Mouse (Mus musculus) liver, embryonic 12.5 days (tissue): Measurements from ENCODE around the gene Apol6. TPM values are rescaled to one million over a fixed set of nuclear protein-coding genes. Genes with fewer than 3 reads are reported as not detected.

Source experiments
- ATAC-seq: fragments of 200-750 bp; cut with Nextera tagmentation; 2 replicates; pipeline ENCODE4 v1.8.0; 2017; ENCODE audit warnings: moderate number of reproducible peaks, mild to moderate bottlenecking, moderate library complexity
- H3K27ac ChIP-seq: fragments of 300-500 bp; sonication (generic); 2 replicates; pipeline ENCODE4 v1.5.1; 2016; ENCODE audit warnings: mild to moderate bottlenecking
- H3K27me3 ChIP-seq: fragments of 300-500 bp; sonication (generic); replicated peaks from 2 replicates; pipeline ENCODE4 v1.6.1; 2016; ENCODE audit warnings: mild to moderate bottlenecking, moderate library complexity
- H3K36me3 ChIP-seq: fragments of 300-500 bp; sonication (generic); 2 replicates; pipeline ENCODE4 v1.6.1; 2016; ENCODE audit warnings: mild to moderate bottlenecking, moderate library complexity
- H3K4me1 ChIP-seq: fragments of 300-500 bp; sonication (generic); 2 replicates; pipeline ENCODE4 v1.6.1; 2016
- H3K4me2 ChIP-seq: fragments of 300-500 bp; sonication (generic); 2 replicates; pipeline ENCODE4 v1.6.1; 2016; ENCODE audit warnings: mild to moderate bottlenecking, moderate library complexity
- H3K4me3 ChIP-seq: fragments of 300-500 bp; sonication (generic); 2 replicates; pipeline ENCODE4 v1.5.1; 2016; ENCODE audit warnings: mild to moderate bottlenecking, moderate library complexity
- H3K9ac ChIP-seq: fragments of 300-500 bp; sonication (generic); 2 replicates; pipeline ENCODE4 v1.6.1; 2016; ENCODE audit warnings: mild to moderate bottlenecking, moderate library complexity
- H3K9me3 ChIP-seq: fragments of 300-500 bp; sonication (generic); replicated peaks from 2 replicates; pipeline ENCODE4 v1.6.1; 2016; ENCODE audit warnings: mild to moderate bottlenecking, moderate library complexity
- WGBS: fragments of 180-500 bp; shearing (Covaris S2); methylation state at CpG from one replicate; pipeline ENCODE4 v1.1.7; 2016; ENCODE audit not compliant: insufficient replicate concordance; 5-methylcytosine and 5-hydroxymethylcytosine counted together
- polyA plus RNA-seq: library from polyadenylated mRNA; unstranded; fragments of >200 nt; fragmentation: Nextera tagmentation; extraction: Ambion mirVana; gene quantifications from 2 replicates; pipeline ENCODE4 v1.2.1, GENCODE M21; 2016

The Apol6 gene
- polyA plus RNA-seq, 1 experiment from 2014 or later: 0.25 TPM

DNA sequence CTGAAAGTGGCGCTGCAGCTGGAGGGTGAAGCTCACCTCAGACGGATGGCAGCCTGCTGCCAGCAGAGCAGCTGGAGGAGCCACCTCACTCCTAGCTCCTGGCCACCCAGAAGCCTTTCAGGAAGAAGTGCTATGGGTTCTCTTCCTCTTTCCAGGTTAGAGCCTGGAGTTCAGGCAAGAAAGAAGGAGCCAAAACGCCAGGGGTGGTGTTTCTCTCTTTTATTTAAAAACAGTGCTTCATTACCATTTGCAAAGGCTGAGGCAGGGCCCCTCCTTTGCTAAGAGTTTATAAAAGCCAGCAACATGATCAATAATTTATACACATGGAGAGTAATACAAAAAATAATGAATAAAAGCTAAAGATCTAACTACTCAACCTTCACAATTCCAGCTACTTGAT is 34.3 kb downstream of the Apol6 start:
- H3K4me2 ChIP-seq: no peak overlapping the region
- H3K9me3 ChIP-seq: no peaks in the 10 kb centered on the region
- H3K4me3 ChIP-seq: no peak overlapping the region
- no peaks in the 10 kb centered on the region for H3K27me3 ChIP-seq
- 55% methylated on average over 3 of the region's 3 CpGs for WGBS
- no peak overlapping the region for H3K27ac ChIP-seq
- no peak for ATAC-seq
- H3K9ac ChIP-seq: no peak overlapping the region
- H3K4me1 ChIP-seq: no peaks in the 10 kb centered on the region
- peaks cover 32% of the 10 kb centered on the region for H3K36me3 ChIP-seq

DNA sequence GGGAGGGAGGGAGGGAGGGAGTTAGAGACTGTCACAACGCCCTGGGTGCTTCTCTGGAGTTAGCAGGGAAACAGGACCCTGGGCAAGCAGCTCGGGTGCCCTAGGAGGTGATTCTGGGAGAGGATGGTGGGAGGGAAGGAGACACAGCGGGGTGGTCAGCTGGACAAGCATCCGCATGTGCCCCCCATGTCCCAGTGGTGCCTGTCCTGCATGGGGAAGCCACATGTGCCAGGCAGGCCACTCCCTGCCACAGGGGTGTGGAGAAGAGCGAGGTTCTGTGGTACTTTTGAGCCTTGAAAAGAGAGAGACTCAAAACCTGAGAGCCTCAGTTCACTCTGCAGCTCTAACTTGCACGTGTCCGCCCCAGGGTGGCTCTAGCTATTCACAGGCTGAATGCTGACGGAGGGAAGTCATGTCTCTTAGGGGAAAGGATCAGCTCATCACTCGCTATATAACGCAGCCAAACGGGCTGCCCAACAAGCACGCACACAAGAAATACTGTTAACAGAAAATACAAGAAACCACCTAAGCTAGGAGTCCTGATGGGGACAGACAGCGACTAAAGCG is 34.8 kb downstream of the Apol6 start:
- H3K4me2 ChIP-seq: no peak overlapping the region
- H3K27ac ChIP-seq: no peak overlapping the region
- no peaks in the 10 kb centered on the region for H3K27me3 ChIP-seq
- H3K9ac ChIP-seq: no peak overlapping the region
- H3K36me3 ChIP-seq: peaks cover 33% of the 10 kb centered on the region
- WGBS: 71% methylated on average over 14 of the region's 14 CpGs
- H3K4me1 ChIP-seq: no peaks in the 10 kb centered on the region
- H3K9me3 ChIP-seq: no peaks in the 10 kb centered on the region
- no peak for ATAC-seq
- H3K4me3 ChIP-seq: no peak overlapping the region

DNA sequence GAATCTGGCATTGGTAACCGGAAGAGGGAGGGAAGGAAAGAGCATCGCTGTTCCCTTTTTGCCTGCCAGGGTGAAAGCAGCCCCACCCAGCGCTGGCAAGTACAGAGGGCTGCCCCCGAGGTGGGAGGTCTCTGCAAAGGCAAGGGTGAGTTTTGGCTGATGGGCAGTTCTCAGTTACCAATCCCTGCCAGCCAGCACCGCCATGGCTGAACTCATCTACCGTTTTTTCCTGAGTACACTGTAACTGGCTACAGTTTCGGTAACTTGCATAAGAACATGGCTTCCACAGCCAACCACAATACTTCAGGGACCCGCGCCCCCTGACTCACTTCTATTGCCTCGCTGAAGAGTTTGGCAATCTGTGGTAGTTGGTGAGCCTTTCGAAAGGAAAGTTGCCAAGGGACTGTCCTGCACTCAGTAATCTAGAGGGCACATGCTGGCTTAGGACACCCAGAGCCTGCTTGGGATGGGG is 35.4 kb downstream of the Apol6 start:
- WGBS: 79% methylated on average over 11 of the region's 11 CpGs
- Histone ChIP-seq H3K9me3 (no peaks in the 10 kb centered on the region), H3K4me1 (no peaks in the 10 kb centered on the region), H3K27me3 (no peaks in the 10 kb centered on the region), H3K4me2 (no peak overlapping the region), H3K36me3 (peaks cover 37% of the 10 kb centered on the region), H3K4me3 (no peak overlapping the region), H3K9ac (no peak overlapping the region), H3K27ac (no peak overlapping the region)
- ATAC-seq: no peak

DNA sequence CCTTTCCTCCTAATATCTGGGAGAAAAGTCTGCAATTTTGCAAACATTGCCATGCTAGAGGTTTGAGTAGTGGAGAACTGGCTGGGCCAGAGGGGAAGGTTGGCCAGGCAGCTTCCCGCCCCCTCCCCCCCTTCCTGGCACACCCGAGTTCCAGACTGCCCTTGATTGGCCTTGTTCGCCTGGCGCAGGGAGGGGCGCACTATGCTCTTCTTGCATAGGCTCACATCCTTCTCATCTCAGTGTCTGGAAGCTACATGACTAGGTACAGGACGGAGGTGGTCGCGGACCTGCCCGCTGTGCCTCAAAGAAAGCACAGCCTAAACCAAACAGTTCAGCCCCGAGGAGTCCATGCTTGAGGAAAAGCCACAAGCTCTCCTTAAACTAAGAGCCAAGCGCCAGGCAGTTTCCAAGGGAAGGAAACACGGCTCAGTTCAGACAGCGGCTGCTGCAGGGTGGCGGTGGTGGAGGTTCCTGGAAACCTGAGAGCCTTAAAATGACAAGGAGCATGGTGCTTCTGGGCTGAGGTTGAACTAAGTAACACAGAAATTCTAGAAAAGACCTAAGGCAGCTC is 36.2 kb downstream of the Apol6 start:
- H3K27ac ChIP-seq: no peak overlapping the region
- H3K4me3 ChIP-seq: no peak overlapping the region
- no peak for ATAC-seq
- H3K9ac ChIP-seq: no peak overlapping the region
- no peaks in the 10 kb centered on the region for H3K27me3 ChIP-seq
- H3K9me3 ChIP-seq: no peaks in the 10 kb centered on the region
- 71% methylated on average over 14 of the region's 14 CpGs for WGBS
- no peaks in the 10 kb centered on the region for H3K4me1 ChIP-seq
- no peak overlapping the region for H3K4me2 ChIP-seq
- peaks cover 42% of the 10 kb centered on the region for H3K36me3 ChIP-seq

DNA sequence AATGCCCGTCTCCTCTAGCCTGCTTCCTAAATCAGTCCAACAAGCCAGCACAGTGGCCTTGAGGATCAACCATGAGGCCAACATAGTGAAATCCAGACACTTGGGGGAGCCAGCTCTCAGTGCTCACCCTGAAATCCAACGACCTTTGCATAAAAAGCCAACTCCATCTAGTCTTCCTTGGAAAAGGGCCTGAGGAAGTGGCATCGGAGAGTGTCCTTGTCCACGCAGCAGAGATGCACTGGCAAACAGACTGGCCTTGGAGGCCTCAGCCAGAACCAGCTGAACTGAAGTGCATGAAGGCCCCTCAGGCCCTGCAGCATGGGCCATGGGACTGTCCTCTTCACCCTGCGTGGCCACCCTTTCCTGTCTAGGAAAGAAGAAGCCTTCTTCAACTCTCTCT is 36.9 kb downstream of the Apol6 start:
- H3K4me1 ChIP-seq: no peaks in the 10 kb centered on the region
- whole genome bisulfite sequencing: 72% methylated on average over 5 of the region's 5 CpGs
- no peaks in the 10 kb centered on the region for H3K9me3 ChIP-seq
- no peak overlapping the region for H3K27ac ChIP-seq
- ATAC-seq: no peak
- peaks cover 44% of the 10 kb centered on the region for H3K36me3 ChIP-seq
- no peak overlapping the region for H3K9ac ChIP-seq
- no peak overlapping the region for H3K4me2 ChIP-seq
- H3K4me3 ChIP-seq: no peak overlapping the region
- H3K27me3 ChIP-seq: no peaks in the 10 kb centered on the region

DNA sequence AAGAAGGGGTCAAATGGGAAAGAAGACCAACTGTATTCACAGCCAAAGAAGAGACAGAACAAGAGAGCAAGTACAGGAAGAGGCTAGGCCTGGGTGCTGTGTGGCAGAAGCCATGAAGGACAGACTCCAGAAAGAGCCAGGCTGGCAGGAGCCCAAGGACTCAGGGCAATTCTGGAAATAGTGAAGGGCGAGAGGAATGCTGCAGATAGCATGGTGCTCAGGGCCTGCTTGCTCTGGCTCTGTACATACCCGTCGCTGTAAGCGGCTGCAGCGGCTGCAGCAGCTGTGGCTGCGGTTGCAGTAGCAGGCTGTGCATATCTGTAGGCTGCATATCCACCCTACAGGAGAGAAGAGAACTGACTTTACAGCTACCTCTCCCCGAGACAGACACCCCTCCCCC is 41.3 kb downstream of the Apol6 start:
- Histone ChIP-seq H3K27ac (no peak overlapping the region), H3K4me2 (no peak overlapping the region)

DNA sequence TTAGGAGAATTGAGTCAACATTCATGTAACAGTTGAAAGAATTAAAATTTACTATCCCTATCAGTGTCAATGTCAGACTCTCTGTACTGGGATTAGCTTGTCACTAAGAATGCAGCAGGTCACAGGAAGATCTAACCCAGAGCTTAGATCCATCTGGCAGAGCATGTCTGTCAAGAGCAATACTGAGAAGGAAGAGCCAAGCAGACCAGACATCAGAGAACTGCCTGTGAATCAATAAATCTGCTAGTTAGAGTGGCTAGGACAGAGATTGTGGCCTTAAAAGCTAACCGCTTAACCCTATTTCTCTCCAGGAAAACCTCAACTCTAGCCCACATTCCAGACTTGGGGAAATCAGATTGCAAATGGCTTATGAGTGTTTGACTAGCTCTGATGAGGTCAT is 42.0 kb downstream of the Apol6 start:
- Histone ChIP-seq H3K36me3 (peaks cover 33% of the 10 kb centered on the region), H3K4me2 (no peak overlapping the region), H3K4me1 (no peaks in the 10 kb centered on the region), H3K9ac (no peak overlapping the region), H3K27ac (no peak overlapping the region), H3K9me3 (no peaks in the 10 kb centered on the region), H3K27me3 (no peaks in the 10 kb centered on the region), H3K4me3 (no peak overlapping the region)
- 80% methylated on average over 1 of the region's 1 CpGs for WGBS
- no peak for ATAC-seq

More for the DNA sequence above, 41.3 kb downstream of the Apol6 start:
- 79% methylated on average over 7 of the region's 7 CpGs for WGBS
- no peaks in the 10 kb centered on the region for H3K27me3 ChIP-seq
- H3K4me3 ChIP-seq: no peak overlapping the region
- no peak overlapping the region for H3K9ac ChIP-seq
- H3K4me1 ChIP-seq: no peaks in the 10 kb centered on the region
- peaks cover 35% of the 10 kb centered on the region for H3K36me3 ChIP-seq
- ATAC-seq: no peak
- no peaks in the 10 kb centered on the region for H3K9me3 ChIP-seq

DNA sequence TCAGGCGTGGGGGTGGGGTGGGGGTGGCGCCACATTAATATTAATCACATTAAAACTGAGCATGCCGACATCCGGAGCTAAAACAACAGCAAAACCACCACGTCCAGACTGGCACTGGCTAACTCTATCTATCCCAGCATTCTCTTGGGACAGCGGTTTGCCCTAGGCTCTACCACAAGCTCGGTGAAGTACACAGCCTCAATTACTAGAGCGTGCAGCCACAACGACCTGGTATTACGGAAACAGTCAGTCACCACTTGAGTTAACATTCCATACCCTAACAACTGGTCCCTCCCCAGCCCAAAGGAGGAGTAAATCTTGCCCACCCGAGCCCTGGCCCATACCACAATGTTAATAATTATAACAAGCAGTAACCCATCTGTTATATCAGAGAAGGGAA is 44.7 kb downstream of the Apol6 start:
- H3K4me3 ChIP-seq: no peak overlapping the region
- H3K27ac ChIP-seq: no peak overlapping the region
- H3K27me3 ChIP-seq: no peaks in the 10 kb centered on the region
- H3K4me2 ChIP-seq: no peak overlapping the region
- H3K9me3 ChIP-seq: no peaks in the 10 kb centered on the region
- H3K9ac ChIP-seq: no peak overlapping the region
- H3K36me3 ChIP-seq: peaks cover 29% of the 10 kb centered on the region
- no peaks in the 10 kb centered on the region for H3K4me1 ChIP-seq
- no peak for ATAC-seq
- WGBS: 73% methylated on average over 11 of the region's 11 CpGs

DNA sequence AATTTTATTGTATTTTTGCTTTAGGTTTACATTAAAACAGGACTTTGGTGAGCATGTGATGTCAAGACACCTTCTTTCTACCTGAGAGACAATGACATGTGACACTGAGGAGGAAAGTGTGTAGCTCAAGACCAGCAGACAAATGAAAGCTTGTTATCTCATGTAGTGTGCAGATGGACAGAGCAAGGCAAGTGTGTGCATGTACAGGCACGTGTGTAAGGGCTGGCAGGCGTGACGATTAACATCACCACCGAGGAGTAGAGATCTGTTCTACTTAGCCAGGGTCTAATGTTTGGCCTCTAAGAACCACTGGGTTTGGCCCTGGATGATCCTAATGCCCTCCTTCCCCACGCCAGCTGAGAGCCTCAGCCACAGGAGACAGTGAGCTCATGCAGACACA is 46.0 kb downstream of the Apol6 start:
- peaks cover 25% of the 10 kb centered on the region for H3K36me3 ChIP-seq
- no peaks in the 10 kb centered on the region for H3K9me3 ChIP-seq
- no peak overlapping the region for H3K4me2 ChIP-seq
- H3K9ac ChIP-seq: no peak overlapping the region
- H3K27me3 ChIP-seq: no peaks in the 10 kb centered on the region
- H3K27ac ChIP-seq: no peak overlapping the region
- no peaks in the 10 kb centered on the region for H3K4me1 ChIP-seq
- 62% methylated on average over 5 of the region's 5 CpGs for WGBS
- ATAC-seq: no peak
- no peak overlapping the region for H3K4me3 ChIP-seq

DNA sequence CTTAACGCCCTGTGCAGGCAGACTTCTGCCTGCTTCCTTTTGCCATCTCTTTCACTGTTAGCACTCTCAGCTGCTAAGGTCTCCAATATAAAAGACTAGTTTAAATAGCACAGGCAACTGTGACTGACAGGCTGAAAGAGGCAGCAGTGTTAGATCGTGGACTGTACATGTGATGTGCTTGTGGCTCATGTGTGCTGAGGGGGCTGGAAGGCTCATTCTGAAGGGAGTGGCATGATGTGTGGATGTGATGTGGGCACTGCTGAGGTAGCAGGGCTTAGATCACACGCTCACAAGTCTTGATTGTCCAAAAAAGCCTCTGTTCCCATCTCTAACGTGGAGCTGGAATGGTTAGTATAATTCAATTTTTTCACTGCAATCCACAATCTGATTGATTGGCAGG is 46.9 kb downstream of the Apol6 start:
- H3K27ac ChIP-seq: no peak overlapping the region
- no peak for ATAC-seq
- no peaks in the 10 kb centered on the region for H3K9me3 ChIP-seq
- no peak overlapping the region for H3K4me2 ChIP-seq
- no peak overlapping the region for H3K9ac ChIP-seq
- H3K36me3 ChIP-seq: peaks cover 20% of the 10 kb centered on the region
- H3K4me1 ChIP-seq: no peaks in the 10 kb centered on the region
- 70% methylated on average over 4 of the region's 4 CpGs for WGBS
- no peaks in the 10 kb centered on the region for H3K27me3 ChIP-seq
- no peak overlapping the region for H3K4me3 ChIP-seq

DNA sequence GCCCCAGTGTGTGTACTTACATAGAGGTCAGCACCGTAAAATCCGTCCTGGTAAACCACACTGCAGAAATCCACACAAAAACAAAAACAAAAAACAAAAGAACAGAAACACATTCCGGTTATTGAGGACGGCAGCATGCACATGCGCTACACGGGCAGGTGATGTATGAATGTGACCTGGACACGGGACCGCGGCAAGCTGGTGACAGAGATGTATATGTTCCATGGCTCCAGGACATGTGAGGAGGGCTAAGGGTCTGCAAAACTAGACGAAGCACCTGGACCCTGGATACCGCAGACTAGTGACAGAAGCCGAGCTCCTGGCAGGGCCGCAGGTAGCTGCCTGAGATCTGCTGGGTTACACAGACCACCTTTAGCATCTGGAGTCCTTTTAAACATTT is 49.9 kb downstream of the Apol6 start:
- Histone ChIP-seq H3K27me3 (no peaks in the 10 kb centered on the region), H3K4me1 (no peaks in the 10 kb centered on the region), H3K36me3 (peaks cover 23% of the 10 kb centered on the region), H3K4me3 (no peak overlapping the region), H3K9ac (no peak overlapping the region), H3K9me3 (no peaks in the 10 kb centered on the region), H3K4me2 (no peak overlapping the region), H3K27ac (no peak overlapping the region)
- 83% methylated on average over 13 of the region's 13 CpGs for WGBS
- ATAC-seq: no peak

DNA sequence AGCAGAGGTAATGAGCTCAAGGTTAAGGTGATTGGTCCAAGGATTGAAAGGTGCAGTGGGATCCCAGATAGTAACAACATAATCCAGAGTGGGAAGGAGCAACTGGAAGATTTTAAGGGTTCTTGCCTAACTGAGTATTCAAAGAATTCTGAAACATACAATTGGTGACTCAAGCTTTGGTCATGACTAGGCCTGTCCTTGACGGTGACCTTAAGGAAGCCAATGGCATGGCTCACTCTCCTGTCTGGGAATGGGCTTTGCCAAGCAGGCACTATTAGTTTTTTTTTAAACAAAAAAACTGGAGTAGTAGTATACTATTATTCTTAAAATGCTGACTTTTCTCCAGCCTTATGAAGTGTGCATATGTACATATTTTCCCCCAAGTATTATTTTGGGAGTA is 50.7 kb downstream of the Apol6 start:
- H3K4me2 ChIP-seq: no peak overlapping the region
- no peaks in the 10 kb centered on the region for H3K4me1 ChIP-seq
- H3K27ac ChIP-seq: no peak overlapping the region
- peaks cover 23% of the 10 kb centered on the region for H3K36me3 ChIP-seq
- H3K9ac ChIP-seq: no peak overlapping the region
- H3K9me3 ChIP-seq: no peaks in the 10 kb centered on the region
- H3K27me3 ChIP-seq: no peaks in the 10 kb centered on the region
- H3K4me3 ChIP-seq: no peak overlapping the region
- WGBS: 94% methylated on average over 1 of the region's 1 CpGs
- no peak for ATAC-seq

DNA sequence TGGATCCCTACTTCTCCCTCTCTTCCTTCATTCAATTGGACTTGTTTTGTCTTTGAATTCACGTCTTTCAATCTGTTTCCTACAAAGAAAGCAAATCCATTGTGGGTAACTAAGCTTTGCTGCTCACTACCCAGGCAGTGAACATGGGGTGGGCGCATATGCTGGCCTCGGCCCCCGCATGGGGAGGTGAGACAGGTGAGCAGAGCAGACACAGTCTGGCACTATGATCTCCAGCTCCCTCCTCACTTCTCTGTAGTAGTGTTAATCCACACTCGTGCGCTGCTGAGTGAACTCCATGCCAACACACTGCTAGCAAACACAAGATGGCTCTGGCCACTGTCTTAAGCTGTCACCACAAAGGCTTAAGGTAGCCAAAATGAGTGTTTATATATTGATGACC is 52.8 kb downstream of the Apol6 start:
- H3K27me3 ChIP-seq: no peaks in the 10 kb centered on the region
- H3K27ac ChIP-seq: no peak overlapping the region
- H3K4me1 ChIP-seq: no peaks in the 10 kb centered on the region
- no peak for ATAC-seq
- H3K9ac ChIP-seq: no peak overlapping the region
- H3K4me2 ChIP-seq: no peak overlapping the region
- peaks cover 28% of the 10 kb centered on the region for H3K36me3 ChIP-seq
- H3K4me3 ChIP-seq: no peak overlapping the region
- WGBS: 71% methylated on average over 6 of the region's 6 CpGs
- H3K9me3 ChIP-seq: no peaks in the 10 kb centered on the region
